Mouse (Mus musculus): ENCODE results near the gene Iffo2. TPM values are rescaled to one million over a fixed set of nuclear protein-coding genes. Genes with fewer than 3 reads are reported as not detected.

The Iffo2 gene
- polyA plus RNA-seq, 1 experiment from 2014 or later: 2.2 TPM

- peaks cover 5% of the 10 kb centered on the region; the same call in 1 of the 2 replicates for H3K36me3 ChIP-seq (ENCODE audit: control insufficient read depth, insufficient read depth, low read length)
- H3K27ac ChIP-seq (ENCODE audit: low read depth, low read length): no peak overlapping the region
- H3K9ac ChIP-seq (ENCODE audit: low read depth, low read length): no peak overlapping the region
- H3K4me1 ChIP-seq (replicated peaks; ENCODE audit: control insufficient read depth, insufficient read depth, low read length): no peaks in the 10 kb centered on the region
- no peak overlapping the region for H3K4me2 ChIP-seq
- no peaks in the 10 kb centered on the region for H3K9me3 ChIP-seq (ENCODE audit: control insufficient read depth, low read length)
- no peak for ATAC-seq (replicated peaks; ENCODE audit: low FRiP score)
- DNase-seq (ENCODE audit: low spot score): no peak
- H3K27me3 ChIP-seq (replicated peaks; ENCODE audit: control insufficient read depth, insufficient read depth, low read length): no peaks in the 10 kb centered on the region
- 63% methylated on average over 11 of the region's 11 CpGs for WGBS
- no peak overlapping the region for H3K4me3 ChIP-seq (ENCODE audit: low read depth, low read length)
These were observed 120.6 kb downstream of the Iffo2 start for GRCm38 (mm10) chr4:139650907-139651306.

- Histone ChIP-seq H3K36me3 (ENCODE audit: control insufficient read depth, insufficient read depth, low read length) (no peaks in the 10 kb centered on the region; the same call in 1 of the 2 replicates), H3K9ac (ENCODE audit: low read depth, low read length) (no peak within 1 kb of the TSS), H3K4me1 (replicated peaks; ENCODE audit: control insufficient read depth, insufficient read depth, low read length) (no peaks in the 10 kb centered on the region), H3K27me3 (replicated peaks; ENCODE audit: control insufficient read depth, insufficient read depth, low read length) (no peaks in the 10 kb centered on the region), H3K4me3 (ENCODE audit: low read depth, low read length) (no peak within 1 kb of the TSS), H3K27ac (ENCODE audit: low read depth, low read length) (no peak within 1 kb of the TSS), H3K4me2 (no peak within 1 kb of the TSS), H3K9me3 (ENCODE audit: control insufficient read depth, low read length) (no peaks in the 10 kb centered on the region)
- no peak for ATAC-seq (replicated peaks; ENCODE audit: low FRiP score)
- DNase-seq (ENCODE audit: low spot score): no peak
- WGBS: 76% methylated on average over 8 of the region's 8 CpGs
These were observed 122.9 kb downstream of the Iffo2 start, which contains the start of gene Tas1r2 for GRCm38 (mm10) chr4:139653238-139653637. Tas1r2 (plus strand) TSS chr4:139653538.

DNA sequence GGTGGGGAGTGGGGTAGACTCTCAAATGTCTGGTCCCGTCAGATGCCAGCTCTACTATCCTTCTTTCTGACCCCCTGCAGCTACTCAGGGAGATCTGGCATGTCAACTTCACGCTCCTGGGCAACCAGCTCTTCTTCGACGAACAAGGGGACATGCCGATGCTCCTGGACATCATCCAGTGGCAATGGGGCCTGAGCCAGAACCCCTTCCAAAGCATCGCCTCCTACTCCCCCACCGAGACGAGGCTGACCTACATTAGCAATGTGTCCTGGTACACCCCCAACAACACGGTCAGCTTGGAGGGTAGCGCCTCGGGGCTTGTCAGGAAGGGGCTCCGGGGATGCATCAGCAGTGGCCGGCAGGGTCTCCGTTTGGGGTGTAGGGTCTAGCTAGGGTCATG is 131.5 kb downstream of the Iffo2 start:
- DNase-seq (ENCODE audit: low spot score) (no peak), ATAC-seq (replicated peaks; ENCODE audit: low FRiP score) (no peak)
- WGBS: 86% methylated on average over 14 of the region's 14 CpGs

GRCm38 (mm10) chr4:139667632-139668031 is 137.3 kb downstream of the Iffo2 start:
- no peak for ATAC-seq (replicated peaks; ENCODE audit: low FRiP score)
- DNase-seq (ENCODE audit: low spot score): no peak
- Histone ChIP-seq H3K9ac (ENCODE audit: low read depth, low read length) (no peak overlapping the region), H3K27ac (ENCODE audit: low read depth, low read length) (no peak overlapping the region), H3K4me3 (ENCODE audit: low read depth, low read length) (no peak overlapping the region), H3K4me1 (replicated peaks; ENCODE audit: control insufficient read depth, insufficient read depth, low read length) (no peaks in the 10 kb centered on the region), H3K27me3 (replicated peaks; ENCODE audit: control insufficient read depth, insufficient read depth, low read length) (no peaks in the 10 kb centered on the region), H3K36me3 (ENCODE audit: control insufficient read depth, insufficient read depth, low read length) (no peaks in the 10 kb centered on the region), H3K9me3 (ENCODE audit: control insufficient read depth, low read length) (no peaks in the 10 kb centered on the region), H3K4me2 (no peak overlapping the region)
- 77% methylated on average over 6 of the region's 6 CpGs for WGBS

More for the DNA sequence above, 131.5 kb downstream of the Iffo2 start:
- no peak overlapping the region for H3K4me3 ChIP-seq (ENCODE audit: low read depth, low read length)
- H3K27ac ChIP-seq (ENCODE audit: low read depth, low read length): no peak overlapping the region
- H3K36me3 ChIP-seq (ENCODE audit: control insufficient read depth, insufficient read depth, low read length): no peaks in the 10 kb centered on the region
- no peak overlapping the region for H3K4me2 ChIP-seq
- H3K27me3 ChIP-seq (replicated peaks; ENCODE audit: control insufficient read depth, insufficient read depth, low read length): no peaks in the 10 kb centered on the region
- no peak overlapping the region for H3K9ac ChIP-seq (ENCODE audit: low read depth, low read length)
- no peaks in the 10 kb centered on the region for H3K4me1 ChIP-seq (replicated peaks; ENCODE audit: control insufficient read depth, insufficient read depth, low read length)
- H3K9me3 ChIP-seq (ENCODE audit: control insufficient read depth, low read length): no peaks in the 10 kb centered on the region

- H3K9me3 ChIP-seq (ENCODE audit: control insufficient read depth, low read length): no peaks in the 10 kb centered on the region
- no peak overlapping the region for H3K9ac ChIP-seq (ENCODE audit: low read depth, low read length)
- 17% methylated on average over 6 of the region's 6 CpGs for WGBS
- H3K27me3 ChIP-seq (replicated peaks; ENCODE audit: control insufficient read depth, insufficient read depth, low read length): no peaks in the 10 kb centered on the region
- H3K36me3 ChIP-seq (ENCODE audit: control insufficient read depth, insufficient read depth, low read length): no peaks in the 10 kb centered on the region
- H3K4me1 ChIP-seq (replicated peaks; ENCODE audit: control insufficient read depth, insufficient read depth, low read length): no peaks in the 10 kb centered on the region
- no peak overlapping the region for H3K27ac ChIP-seq (ENCODE audit: low read depth, low read length)
- ATAC-seq (replicated peaks; ENCODE audit: low FRiP score): no peak
- no peak overlapping the region for H3K4me2 ChIP-seq
- H3K4me3 ChIP-seq (ENCODE audit: low read depth, low read length): no peak overlapping the region
- DNase-seq (ENCODE audit: low spot score): peak; percentile 49
These were observed 139.5 kb downstream of the Iffo2 start for GRCm38 (mm10) chr4:139669847-139670246.

Small RNA genes within 50 kb of the gene (microRNA-seq; reads per million reads assigned to microRNA genes)
- gene Gm25571 (ENCODE audit: borderline number of aligned reads) (not detected), gene Mir7020 (ENCODE audit: borderline number of aligned reads) (1.1 reads per million)

Other genes starting within 250 kb of the Iffo2 start
- 13.8 and 15.5 TPM in 2 replicates for gene Pqlc2, start 219.8 kb upstream of the Iffo2 start, polyA plus RNA-seq (2014; fragmentation: Nextera tagmentation; extraction: Ambion mirVana)
- 68.4 and 72.7 TPM in 2 replicates for gene Akr7a5, start 219.8 kb upstream of the Iffo2 start, polyA plus RNA-seq (2014; fragmentation: Nextera tagmentation; extraction: Ambion mirVana)
- gene Mrto4, start 178.0 kb upstream of the Iffo2 start, polyA plus RNA-seq (2014; fragmentation: Nextera tagmentation; extraction: Ambion mirVana): 241 and 259 TPM in 2 replicates
- 32.9 and 34.0 TPM in 2 replicates for gene Emc1, start 178.0 kb upstream of the Iffo2 start, polyA plus RNA-seq (2014; fragmentation: Nextera tagmentation; extraction: Ambion mirVana)
- gene Ubr4, start 177.9 kb upstream of the Iffo2 start, polyA plus RNA-seq (2014; fragmentation: Nextera tagmentation; extraction: Ambion mirVana): 79.0 and 86.9 TPM in 2 replicates
- gene Gm21969, start 72.6 kb downstream of the Iffo2 start, polyA plus RNA-seq (2014; fragmentation: Nextera tagmentation; extraction: Ambion mirVana): not detected in 2 replicates
- 45.2 and 52.0 TPM in 2 replicates for gene Aldh4a1, start 92.3 kb downstream of the Iffo2 start, polyA plus RNA-seq (2014; fragmentation: Nextera tagmentation; extraction: Ambion mirVana)
- gene Tas1r2, start 123.0 kb downstream of the Iffo2 start, polyA plus RNA-seq (2014; fragmentation: Nextera tagmentation; extraction: Ambion mirVana): not detected in 2 replicates

Data from liver, embryonic 11.5 days (tissue).